Mouse (Mus musculus): ENCODE results near the gene Folr1.

Folr1 gene

DNA sequence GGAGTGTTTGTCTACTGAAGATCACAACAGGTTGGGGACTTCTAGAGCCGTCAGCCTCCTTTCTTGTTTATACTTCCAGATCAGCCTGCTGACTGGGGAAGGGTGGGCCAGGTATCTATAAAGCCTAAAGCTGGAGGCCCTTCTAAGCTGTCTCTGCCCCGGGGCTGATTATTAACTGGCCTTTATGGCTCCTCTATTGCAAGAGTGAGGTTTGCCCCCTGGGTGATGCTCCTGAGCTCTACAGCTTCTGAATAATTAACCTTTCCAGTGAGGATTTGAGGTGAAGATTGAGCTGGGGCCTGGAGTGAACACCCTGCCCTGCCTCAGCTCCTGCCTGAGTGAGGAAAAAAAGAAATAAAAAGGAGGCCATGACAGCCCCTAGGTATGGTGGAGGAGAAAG lies at the start of gene Folr1:
Folr1 (minus strand) TSS at position 160 of the 400 bp plus-strand sequence.
- DNase-seq (ENCODE audit: low spot score) = no peak

GRCm38 (mm10) chr7:101918071-101918470 lies 47.5 kb upstream of the Folr1 start:
- peak; percentile 63 for DNase-seq (ENCODE audit: low spot score)

DNA sequence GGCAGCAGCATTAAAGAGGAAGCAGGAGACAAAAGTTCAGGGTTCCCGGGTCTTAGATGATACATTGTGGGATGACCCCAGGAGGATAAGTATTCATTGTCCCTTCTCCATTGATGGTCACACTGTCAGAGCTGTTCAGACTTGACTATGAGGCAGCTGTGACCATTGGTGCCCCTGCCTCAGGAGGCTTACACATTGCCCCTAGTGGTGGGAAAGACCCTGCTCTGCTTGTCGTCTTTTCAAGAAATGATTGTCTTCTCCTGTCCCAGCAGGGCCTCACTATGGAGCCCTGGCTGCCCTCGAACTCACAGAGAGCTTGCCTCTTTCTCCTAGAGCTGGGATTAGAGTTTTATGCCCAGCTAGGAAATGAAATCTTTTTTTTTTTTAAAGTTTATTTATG lies 41.4 kb upstream of the Folr1 start:
- no peak for DNase-seq (ENCODE audit: low spot score)

GRCm38 (mm10) chr7:101910138-101910537 lies 39.5 kb upstream of the Folr1 start:
- DNase-seq (ENCODE audit: low spot score) = no peak

DNA sequence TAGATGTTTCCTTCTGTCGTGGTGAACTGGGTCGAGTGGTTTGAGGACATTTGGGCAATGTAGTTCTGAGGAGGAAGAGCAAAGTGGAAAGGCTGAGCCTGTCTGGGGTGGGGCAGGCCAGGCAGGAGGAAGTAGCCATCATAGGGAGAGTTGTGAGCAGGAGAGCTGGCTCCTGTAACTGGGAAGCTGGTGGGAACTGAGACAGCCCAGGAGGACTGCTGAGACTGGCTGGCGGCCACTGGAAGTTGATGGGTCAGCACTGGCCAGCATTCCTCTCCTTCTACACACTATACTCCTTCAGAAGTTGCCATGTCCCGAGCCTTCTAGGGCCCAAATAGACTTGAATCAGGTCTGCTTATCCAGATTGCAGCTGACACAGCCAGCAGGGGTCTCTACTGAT lies 37.8 kb upstream of the Folr1 start:
- DNase-seq (ENCODE audit: low spot score) = peak; percentile 34

DNA sequence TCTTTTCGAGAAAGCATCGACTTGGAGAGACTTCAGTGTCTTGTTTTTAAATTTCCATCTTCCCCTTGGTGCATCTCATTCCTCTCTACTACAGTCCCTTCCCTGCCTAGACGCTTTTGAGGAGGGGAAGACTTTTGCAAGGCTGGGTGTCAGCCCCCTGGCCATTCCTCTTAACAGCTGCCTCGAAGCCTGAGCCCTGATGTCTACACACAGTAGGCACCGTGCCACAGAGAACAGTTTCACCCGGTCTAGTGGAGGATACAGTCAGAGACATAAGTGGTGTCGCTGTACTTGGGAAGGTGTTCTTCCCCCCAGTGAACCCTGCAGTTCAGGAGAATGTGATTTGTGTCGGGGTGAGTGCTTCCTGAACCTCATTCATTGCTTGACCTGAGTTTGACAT lies 36.1 kb upstream of the Folr1 start:
- no peak for DNase-seq (ENCODE audit: low spot score)

- DNase-seq (ENCODE audit: low spot score) = no peak
These were observed 35.7 kb upstream of the Folr1 start, which contains the start of gene Tomt for GRCm38 (mm10) chr7:101906287-101906681. Gene Tomt (minus strand): TSS chr7:101906359.

- peak; percentile 100 for DNase-seq (ENCODE audit: low spot score)
These were observed 35.1 kb upstream of the Folr1 start, which contains the start of gene Lamtor1 for GRCm38 (mm10) chr7:101905561-101906286. Gene Lamtor1 (plus strand): TSS chr7:101905904.

- DNase-seq (ENCODE audit: low spot score) = no peak
These were observed 32.3 kb upstream of the Folr1 start for GRCm38 (mm10) chr7:101902846-101903245.

DNA sequence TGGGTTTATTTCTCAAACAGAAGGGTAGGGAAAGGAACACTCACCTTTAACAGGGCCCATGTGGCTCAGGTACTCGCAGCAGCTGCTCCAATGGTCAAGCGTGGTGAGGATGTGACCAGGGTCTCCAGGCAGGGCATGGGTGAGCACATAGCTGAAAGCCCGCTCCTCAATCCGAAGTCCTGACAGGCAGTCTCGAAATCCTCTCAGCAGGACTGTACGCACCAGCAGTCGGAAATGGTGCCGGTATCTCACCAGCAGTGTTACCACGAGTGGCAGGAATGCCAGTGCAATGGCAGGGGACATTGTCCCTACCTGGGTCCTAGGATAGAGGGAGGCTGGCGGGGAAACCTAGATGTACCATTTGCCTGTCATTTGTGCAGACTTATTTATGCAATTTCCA lies 31.4 kb upstream of the Folr1 start:
- no peak for DNase-seq (ENCODE audit: low spot score)

GRCm38 (mm10) chr7:101900331-101901097 lies 29.9 kb upstream of the Folr1 start:
- no peak for DNase-seq (ENCODE audit: low spot score)

DNA sequence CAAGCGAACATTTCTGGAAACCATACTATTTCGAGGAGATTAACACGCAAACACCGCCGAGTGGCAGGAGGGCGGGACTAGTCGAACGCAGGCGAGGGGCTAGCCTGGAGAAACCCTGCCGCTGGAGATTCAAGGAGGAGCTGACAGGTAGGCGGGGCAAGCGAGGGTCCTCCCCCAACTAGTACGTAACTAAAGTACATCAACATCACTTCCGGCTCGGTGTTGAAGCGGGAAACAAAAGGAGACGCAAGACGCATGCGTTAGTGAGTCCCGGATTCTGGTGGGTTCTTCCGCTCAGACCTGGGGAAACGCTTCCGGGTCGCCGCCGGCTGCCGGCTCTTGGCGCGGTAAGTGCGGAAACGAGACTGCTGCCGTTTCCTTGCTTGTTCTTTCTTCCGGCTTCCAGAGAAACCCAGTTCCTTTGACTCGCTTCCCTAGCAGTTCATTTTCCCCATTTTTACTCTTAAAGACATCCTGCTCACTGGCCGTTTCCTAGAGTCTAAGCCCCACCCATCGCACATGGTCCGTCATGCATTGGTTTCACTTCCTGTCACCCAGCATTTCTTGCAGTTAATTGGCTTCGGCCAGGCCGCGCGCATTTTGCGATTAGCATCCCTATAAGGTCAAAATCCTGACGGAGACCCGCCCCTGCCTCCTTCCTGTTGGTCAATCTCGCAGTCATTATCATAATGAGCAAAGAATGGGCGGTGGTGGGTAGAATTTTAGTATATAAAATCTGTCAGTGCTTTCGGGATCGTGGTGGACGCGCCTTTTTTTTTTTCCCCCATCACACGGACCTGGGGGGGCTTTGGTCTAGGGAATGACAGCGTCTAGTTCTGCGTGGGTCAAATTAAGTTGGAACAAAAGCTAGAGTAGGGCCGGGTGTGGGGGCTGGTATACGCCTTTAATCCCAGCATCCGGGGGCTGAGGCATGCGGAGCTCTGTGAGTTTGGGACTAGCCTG lies 25.8 kb upstream of the Folr1 start:
- peak; percentile 99 for DNase-seq (ENCODE audit: low spot score)

DNA sequence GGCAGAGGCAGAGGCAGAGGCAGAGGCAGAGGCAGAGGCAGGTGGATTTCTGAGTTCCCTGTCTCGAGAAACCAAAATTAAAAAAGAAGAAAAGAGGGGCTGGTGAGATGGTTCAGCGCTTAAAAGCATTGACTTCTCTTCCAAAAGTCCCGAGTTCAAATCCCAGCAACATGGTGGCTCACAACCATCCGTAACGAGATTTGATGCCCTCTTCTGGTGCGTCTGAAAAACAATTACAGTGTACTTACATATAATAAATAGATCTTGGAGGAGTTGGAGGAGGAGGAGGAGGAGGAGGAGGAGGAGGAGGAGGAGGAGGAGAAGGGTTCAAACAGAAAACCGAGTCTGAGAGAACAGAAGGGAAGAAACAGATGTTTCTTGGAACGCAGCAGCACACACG lies 25.1 kb upstream of the Folr1 start:
- DNase-seq (ENCODE audit: low spot score) = no peak

- no peak for DNase-seq (ENCODE audit: low spot score)
These were observed 17.9 kb upstream of the Folr1 start for GRCm38 (mm10) chr7:101888460-101888859.

GRCm38 (mm10) chr7:101886274-101886673 lies 15.7 kb upstream of the Folr1 start:
- DNase-seq (ENCODE audit: low spot score) = no peak

- no peak for DNase-seq (ENCODE audit: low spot score)
These were observed 13.6 kb upstream of the Folr1 start for GRCm38 (mm10) chr7:101884160-101884559.

DNA sequence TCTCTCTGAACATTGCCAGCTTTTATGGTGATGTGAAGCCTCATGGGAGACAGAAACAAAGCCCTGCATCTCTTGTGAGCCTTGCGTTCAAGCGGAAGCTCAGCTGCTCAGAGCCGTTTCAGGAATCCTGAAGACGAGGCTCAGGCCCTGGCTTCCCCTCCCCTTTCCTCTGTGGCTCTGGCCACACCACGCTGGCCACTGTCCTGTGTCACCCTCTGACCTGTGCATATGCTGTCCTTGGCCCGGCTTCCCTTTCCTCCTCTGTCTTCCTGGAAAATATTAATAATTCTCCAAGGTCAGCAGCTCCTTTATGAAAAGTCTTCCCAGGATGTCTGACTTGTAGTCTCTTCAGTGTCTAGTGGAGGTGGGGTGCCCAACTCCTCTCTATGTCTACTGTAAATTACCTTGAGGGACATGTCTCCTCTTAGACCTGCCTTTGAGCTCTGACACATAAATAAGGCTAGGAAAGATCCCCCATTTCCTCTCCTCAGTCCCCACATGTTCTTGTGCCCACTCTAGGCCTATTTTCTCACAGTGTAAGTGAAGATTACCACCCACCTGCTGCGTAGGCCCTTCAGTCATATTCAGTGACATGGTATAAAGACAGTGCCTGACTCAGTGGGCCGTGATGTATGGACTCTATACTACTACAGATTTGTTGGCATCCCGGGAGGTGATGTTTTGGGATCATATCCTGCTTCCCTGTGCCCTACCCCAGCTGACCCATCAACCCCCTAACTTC lies 12.0 kb upstream of the Folr1 start:
- DNase-seq (ENCODE audit: low spot score) = no peak

- DNase-seq (ENCODE audit: low spot score) = no peak
These were observed 10.3 kb upstream of the Folr1 start for GRCm38 (mm10) chr7:101880855-101881254.

GRCm38 (mm10) chr7:101875978-101876377 lies 5.4 kb upstream of the Folr1 start:
- no peak for DNase-seq (ENCODE audit: low spot score)

- no peak for DNase-seq (ENCODE audit: low spot score)
These were observed 708 bp upstream of the Folr1 start for GRCm38 (mm10) chr7:101871296-101871695.

GRCm38 (mm10) chr7:101869163-101869500 lies 1.5 kb downstream of the Folr1 start:
- no peak for DNase-seq (ENCODE audit: low spot score)
